Mouse (Mus musculus): ENCODE measurements around the gene Slc25a21.

- TF ChIP-seq CTCF (IDR thresholded peaks at IDR 0.05; ENCODE audit: control insufficient read depth, insufficient read depth, low read length) (no peak), POLR2A (IDR thresholded peaks at IDR 0.05; ENCODE audit: borderline replicate concordance, control insufficient read depth, low read depth, low read length) (no peak)
These were observed 177.5 kb downstream of the Slc25a21 start for GRCm38 (mm10) chr12:57019737-57020136.

All from bone marrow, adult 2 months (tissue).